In the genomic region with DNA sequence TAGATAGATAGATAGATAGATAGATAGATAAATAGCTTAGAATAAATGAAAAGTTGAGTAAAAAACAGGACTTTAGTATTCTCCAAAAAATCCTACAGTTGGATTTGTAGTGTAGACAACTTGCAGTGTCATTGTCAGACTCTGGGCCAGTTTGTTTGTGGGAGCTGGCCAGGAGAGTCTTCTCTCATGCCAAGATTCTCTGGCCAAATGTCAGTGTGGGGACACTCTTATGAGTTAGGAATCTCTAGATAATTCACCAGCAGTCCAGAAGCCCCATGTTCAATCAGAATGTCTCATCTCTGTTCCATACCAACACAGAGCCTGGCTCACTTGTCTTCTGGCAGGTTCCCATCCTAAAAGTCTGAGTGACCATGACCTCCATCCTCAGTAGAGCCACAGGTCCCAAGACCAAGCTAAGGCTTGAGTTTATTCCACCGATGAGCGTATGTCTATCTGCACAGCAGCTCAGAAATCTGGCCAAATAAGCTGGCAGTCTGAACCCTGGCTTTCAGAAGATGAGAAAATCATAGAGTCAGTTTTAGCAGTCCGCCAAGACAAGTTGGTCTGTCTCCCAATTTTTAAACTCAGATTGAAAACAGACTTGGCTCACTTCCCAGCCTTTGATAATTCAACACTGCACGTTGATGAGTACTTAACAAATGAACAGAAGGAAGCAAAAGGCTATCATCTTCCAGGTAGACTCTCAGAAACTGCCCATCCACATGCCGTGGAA, we compare ENCODE assay signal across 12 mouse cellular contexts.
A peak's percentile ranks its signal among the peaks of the same experiment; 100 is the strongest.
DNase-seq lines count a peak whose midpoint lies in the region; ATAC-seq lines count a peak whose summit lies in the region.
"Had no signal": no experiment of that assay in that cellular context is flagged by ENCODE, and none has a peak within 500 bp of the region (broad histone marks: within the 10 kb centered on the region; RNA-seq: fewer than 3 reads in every experiment).

No protein-coding gene starts in this region.

- 49% methylated on average over 5 of the region's 5 CpGs for WGBS in forebrain, embryonic 16.5 days
- WGBS in forebrain, embryonic 10.5 days = 91% methylated on average over 5 of the region's 5 CpGs
- WGBS in kidney, embryonic 14.5 days = 78% methylated on average over 5 of the region's 5 CpGs

- no peak overlapping the region for H3K4me2 ChIP-seq in forebrain, embryonic 16.5 days (ENCODE audit: low read length)
- H3K4me2 ChIP-seq in kidney, embryonic 14.5 days (replicated peaks; ENCODE audit: low read depth, low read length) = no peak overlapping the region
- H3K4me2 ChIP-seq: heart, embryonic 11.5 days; hindbrain, embryonic 12.5 days had no signal

- no peaks in the 10 kb centered on the region for H3K27me3 ChIP-seq in forebrain, embryonic 16.5 days (replicated peaks; ENCODE audit: control insufficient read depth, insufficient read depth, low read length)
- H3K27me3 ChIP-seq in forebrain, embryonic 10.5 days (ENCODE audit: poor library complexity, severe bottlenecking) = peaks cover 9% of the 10 kb centered on the region; the same call in 1 of the 2 replicates
- 0 out of 2 replicates have a peak, but pooled peaks cover under 1% of the 10 kb centered on the region for H3K27me3 ChIP-seq in kidney, embryonic 14.5 days (ENCODE audit: control insufficient read depth, insufficient read depth, low read length)
- H3K27me3 ChIP-seq: hindbrain, embryonic 12.5 days had no signal

- 0 out of 2 replicates have a peak, but pooled peaks have one; percentile 10 for ATAC-seq in forebrain, embryonic 16.5 days
- no peak for ATAC-seq in kidney, embryonic 14.5 days (ENCODE audit: low FRiP score, low TSS enrichment)

- DNase-seq in forebrain, embryonic 10.5 days (ENCODE audit: extremely low spot score, low spot score) = no peak
- peak; percentile 49 for DNase-seq in left cerebral cortex, postnatal 4 days
- no peak for DNase-seq in left cerebral cortex, postnatal 25 days (ENCODE audit: low spot score in 2 of 2)
- DNase-seq in brain, adult 2 months (ENCODE audit: low read depth, low spot score) = peak; percentile 67
- peak; percentile 38 for DNase-seq in cerebellum, adult 9-11 months
- DNase-seq in neural tube, embryonic 10.5 days (ENCODE audit: extremely low spot score, low spot score) = no peak
- DNase-seq: B cell, adult 2 months; right cerebral cortex, postnatal 25 days had no signal

- H3K36me3 ChIP-seq in forebrain, embryonic 16.5 days (ENCODE audit: control insufficient read depth, insufficient read depth) = no peaks in the 10 kb centered on the region
- no peaks in the 10 kb centered on the region for H3K36me3 ChIP-seq in forebrain, embryonic 10.5 days (replicated peaks)
- no peaks in the 10 kb centered on the region for H3K36me3 ChIP-seq in kidney, embryonic 14.5 days (ENCODE audit: control insufficient read depth, insufficient read depth, low read length)
- H3K36me3 ChIP-seq: hindbrain, embryonic 12.5 days had no signal

- no peaks in the 10 kb centered on the region for H3K9me3 ChIP-seq in forebrain, embryonic 16.5 days (ENCODE audit: control insufficient read depth, low read length)
- H3K9me3 ChIP-seq in forebrain, embryonic 10.5 days = no peaks in the 10 kb centered on the region
- H3K9me3 ChIP-seq in kidney, embryonic 14.5 days (ENCODE audit: control insufficient read depth, low read length) = no peaks in the 10 kb centered on the region
- H3K9me3 ChIP-seq: hindbrain, embryonic 12.5 days had no signal

- peak overlapping the region; percentile 41; the same call in 1 of the 2 replicates for H3K27ac ChIP-seq in forebrain, embryonic 16.5 days (ENCODE audit: low read length)
- no peak overlapping the region for H3K27ac ChIP-seq in forebrain, embryonic 10.5 days
- H3K27ac ChIP-seq in kidney, embryonic 14.5 days (ENCODE audit: low read depth, low read length) = no peak overlapping the region
- H3K27ac ChIP-seq: hindbrain, embryonic 12.5 days had no signal

- peaks cover 21% of the 10 kb centered on the region for H3K4me1 ChIP-seq in forebrain, embryonic 16.5 days (replicated peaks; ENCODE audit: control insufficient read depth, insufficient read depth, low read length)
- peaks cover 6% of the 10 kb centered on the region for H3K4me1 ChIP-seq in forebrain, embryonic 10.5 days
- H3K4me1 ChIP-seq in kidney, embryonic 14.5 days (ENCODE audit: control insufficient read depth, insufficient read depth, low read length) = no peaks in the 10 kb centered on the region
- H3K4me1 ChIP-seq: hindbrain, embryonic 12.5 days had no signal

- intact Hi-C loops in left cerebral cortex, postnatal 4 days (cut with DNase I) = loop anchor here (10.0 kb wide), 1 partner anchor 331 kb away; no protein-coding TSS in a partner anchor
- intact Hi-C loops in left cerebral cortex, postnatal 25 days (cut with DNase I) = no loop called here

- H3K4me3 ChIP-seq in forebrain, embryonic 16.5 days (replicated peaks; ENCODE audit: low read length) = no peak overlapping the region
- H3K4me3 ChIP-seq in forebrain, embryonic 10.5 days = no peak overlapping the region
- H3K4me3 ChIP-seq in kidney, embryonic 14.5 days (ENCODE audit: low read length) = no peak overlapping the region
- H3K4me3 ChIP-seq: hindbrain, embryonic 12.5 days had no signal

- H3K9ac ChIP-seq in forebrain, embryonic 16.5 days (replicated peaks; ENCODE audit: low read depth, low read length) = no peak overlapping the region
- no peak overlapping the region for H3K9ac ChIP-seq in kidney, embryonic 14.5 days (ENCODE audit: low read depth, low read length)
- H3K9ac ChIP-seq: hindbrain, embryonic 12.5 days had no signal

Comparison
In these comparisons a context has a peak if more than half of its experiments do, and no peak if none do; other contexts are left out.
1. DNase-seq: peak in left cerebral cortex, postnatal 4 days (single experiment), brain, adult 2 months (single experiment) and cerebellum, adult 9-11 months (single experiment); none in forebrain, embryonic 10.5 days (single experiment), left cerebral cortex, postnatal 25 days (0 of 2) and neural tube, embryonic 10.5 days (single experiment).